Mouse (Mus musculus) liver, embryonic 13.5 days (tissue): ENCODE results near the gene Gja4. TPM values are rescaled to one million over a fixed set of nuclear protein-coding genes. Genes with fewer than 3 reads are reported as not detected.

ENCODE experiments used
- ATAC-seq: fragments of 200-750 bp; cut with Nextera tagmentation; 2 replicates; pipeline ENCODE4 v1.8.0; 2017; ENCODE audit warnings: low read depth, mild to moderate bottlenecking, moderate number of reproducible peaks, moderate library complexity
- DNase-seq: peaks from one replicate; pipeline ENCODE4 v3.0.0; 2022
- H3K27ac ChIP-seq: fragments of 300-500 bp; sonication (generic); 2 replicates; pipeline ENCODE4 v1.5.1; 2015; ENCODE audit warnings: moderate library complexity, mild to moderate bottlenecking, inconsistent platforms
- H3K27me3 ChIP-seq: fragments of 300-500 bp; sonication (generic); 2 replicates; pipeline ENCODE4 v1.6.1; 2015; ENCODE audit warnings: mild to moderate bottlenecking, inconsistent platforms
- H3K36me3 ChIP-seq: fragments of 300-500 bp; sonication (generic); 2 replicates; pipeline ENCODE4 v1.6.1; 2015; ENCODE audit warnings: mild to moderate bottlenecking, inconsistent platforms
- H3K4me1 ChIP-seq: fragments of 300-500 bp; sonication (generic); replicated peaks from 2 replicates; pipeline ENCODE4 v1.6.1; 2015; ENCODE audit warnings: inconsistent platforms
- H3K4me2 ChIP-seq: fragments of 300-500 bp; sonication (generic); 2 replicates; pipeline ENCODE4 v1.6.1; 2015; ENCODE audit warnings: inconsistent platforms, mild to moderate bottlenecking, moderate library complexity
- H3K4me3 ChIP-seq: fragments of 300-500 bp; sonication (generic); replicated peaks from 2 replicates; pipeline ENCODE4 v1.5.1; 2015; ENCODE audit warnings: mild to moderate bottlenecking, inconsistent platforms
- H3K9ac ChIP-seq: fragments of 300-500 bp; sonication (generic); 2 replicates; pipeline ENCODE4 v1.6.1; 2015; ENCODE audit warnings: mild to moderate bottlenecking, inconsistent platforms
- H3K9me3 ChIP-seq: fragments of 300-500 bp; sonication (generic); replicated peaks from 2 replicates; pipeline ENCODE4 v1.6.1; 2016; ENCODE audit warnings: inconsistent platforms
- WGBS: fragments of 180-500 bp; shearing (Covaris S2); methylation state at CpG from one replicate; pipeline ENCODE4 v1.1.7; 2015; ENCODE audit not compliant: insufficient replicate concordance; 5-methylcytosine and 5-hydroxymethylcytosine counted together
- polyA plus RNA-seq: library from polyadenylated mRNA; unstranded; fragments of >200 nt; fragmentation: Nextera tagmentation; extraction: Ambion mirVana; gene quantifications from 2 replicates; pipeline ENCODE4 v1.2.1, GENCODE M21; 2015

Gja4 gene
- polyA plus RNA-seq, 1 experiment from 2014 or later = 2.6 TPM

GRCm38 (mm10) chr4:127286907-127287306 lies 26.9 kb downstream of the Gja4 start:
- Histone ChIP-seq H3K27ac (no peak overlapping the region), H3K9ac (no peak overlapping the region), H3K36me3 (no peaks in the 10 kb centered on the region), H3K4me3 (no peak overlapping the region), H3K9me3 (no peaks in the 10 kb centered on the region), H3K4me2 (no peak overlapping the region), H3K27me3 (no peaks in the 10 kb centered on the region), H3K4me1 (no peaks in the 10 kb centered on the region)
- ATAC-seq (no peak), DNase-seq (no peak)
- WGBS = 28% methylated on average over 4 of the region's 4 CpGs

GRCm38 (mm10) chr4:127279241-127279640 lies 34.6 kb downstream of the Gja4 start:
- H3K4me2 ChIP-seq = no peak overlapping the region
- 74% methylated on average over 9 of the region's 9 CpGs for WGBS

GRCm38 (mm10) chr4:127278451-127279001 lies 35.3 kb downstream of the Gja4 start:
- no peak for ATAC-seq
- no peak overlapping the region for H3K27ac ChIP-seq
- WGBS = 42% methylated on average over 9 of the region's 9 CpGs
- H3K36me3 ChIP-seq = no peaks in the 10 kb centered on the region
- no peaks in the 10 kb centered on the region for H3K27me3 ChIP-seq
- H3K9ac ChIP-seq = no peak overlapping the region
- H3K9me3 ChIP-seq = no peaks in the 10 kb centered on the region
- H3K4me2 ChIP-seq = no peak overlapping the region
- DNase-seq = no peak
- no peak overlapping the region for H3K4me3 ChIP-seq
- no peaks in the 10 kb centered on the region for H3K4me1 ChIP-seq

More at GRCm38 (mm10) chr4:127279241-127279640, 34.6 kb downstream of the Gja4 start:
- Histone ChIP-seq H3K9me3 (no peaks in the 10 kb centered on the region), H3K4me3 (no peak overlapping the region), H3K4me1 (no peaks in the 10 kb centered on the region), H3K36me3 (no peaks in the 10 kb centered on the region), H3K27ac (no peak overlapping the region), H3K27me3 (no peaks in the 10 kb centered on the region), H3K9ac (no peak overlapping the region)
- ATAC-seq (no peak), DNase-seq (no peak)

GRCm38 (mm10) chr4:127264183-127264554 lies 49.7 kb downstream of the Gja4 start:
- Histone ChIP-seq H3K27ac (peak overlapping the region; percentile 29; the same call in 1 of the 2 replicates), H3K36me3 (no peaks in the 10 kb centered on the region), H3K9ac (no peak overlapping the region), H3K4me2 (no peak overlapping the region), H3K4me1 (0 out of 2 replicates have a peak, but pooled peaks cover 3% of the 10 kb centered on the region), H3K9me3 (no peaks in the 10 kb centered on the region), H3K4me3 (no peak overlapping the region), H3K27me3 (no peaks in the 10 kb centered on the region)
- 27% methylated on average over 5 of the region's 5 CpGs for WGBS
- ATAC-seq = no peak
- no peak for DNase-seq

GRCm38 (mm10) chr4:127263438-127264182 lies 50.2 kb downstream of the Gja4 start:
- peak overlapping the region; percentile 39; the same call in 1 of the 2 replicates for H3K27ac ChIP-seq
- 20% methylated on average over 19 of the region's 19 CpGs for WGBS

GRCm38 (mm10) chr4:127261601-127262000 lies 52.2 kb downstream of the Gja4 start:
- ATAC-seq = no peak
- 69% methylated on average over 14 of the region's 14 CpGs for WGBS

More at GRCm38 (mm10) chr4:127263438-127264182, 50.2 kb downstream of the Gja4 start:
- Histone ChIP-seq H3K27me3 (no peaks in the 10 kb centered on the region), H3K4me1 (0 out of 2 replicates have a peak, but pooled peaks cover 3% of the 10 kb centered on the region), H3K4me3 (no peak overlapping the region), H3K36me3 (no peaks in the 10 kb centered on the region), H3K4me2 (no peak overlapping the region), H3K9ac (no peak overlapping the region), H3K9me3 (no peaks in the 10 kb centered on the region)
- ATAC-seq = peak; percentile 67
- no peak for DNase-seq

More at GRCm38 (mm10) chr4:127261601-127262000, 52.2 kb downstream of the Gja4 start:
- no peak for DNase-seq
- H3K4me2 ChIP-seq = no peak overlapping the region
- 0 out of 2 replicates have a peak, but pooled peaks cover 3% of the 10 kb centered on the region for H3K4me1 ChIP-seq
- no peak overlapping the region for H3K27ac ChIP-seq
- H3K9ac ChIP-seq = no peak overlapping the region
- H3K27me3 ChIP-seq = no peaks in the 10 kb centered on the region
- no peaks in the 10 kb centered on the region for H3K9me3 ChIP-seq
- H3K36me3 ChIP-seq = no peaks in the 10 kb centered on the region
- H3K4me3 ChIP-seq = no peak overlapping the region

Other genes starting within 250 kb of the Gja4 start
- gene Zmym6, start 236.7 kb downstream of the Gja4 start, polyA plus RNA-seq = 3.4 and 5.0 TPM in 2 replicates
- 6.8 and 7.8 TPM in 2 replicates for gene Tmem35b, start 190.3 kb downstream of the Gja4 start, polyA plus RNA-seq
- 0.17 and 0.22 TPM in 2 replicates for gene Dlgap3, start 144.8 kb downstream of the Gja4 start, polyA plus RNA-seq
- gene Smim12, start 70.3 kb downstream of the Gja4 start, polyA plus RNA-seq = 29.1 and 33.0 TPM in 2 replicates
- 0.08 and 0.09 TPM in 2 replicates for gene Gjb3, start 16.8 kb upstream of the Gja4 start, polyA plus RNA-seq
- not detected in 2 replicates for gene Gjb4, start 40.0 kb upstream of the Gja4 start, polyA plus RNA-seq
- gene Gjb5, start 44.1 kb upstream of the Gja4 start, polyA plus RNA-seq = 0.06 and 0.19 TPM in 2 replicates